Mouse (Mus musculus): ENCODE measurements around the gene Fam151a.

DNA sequence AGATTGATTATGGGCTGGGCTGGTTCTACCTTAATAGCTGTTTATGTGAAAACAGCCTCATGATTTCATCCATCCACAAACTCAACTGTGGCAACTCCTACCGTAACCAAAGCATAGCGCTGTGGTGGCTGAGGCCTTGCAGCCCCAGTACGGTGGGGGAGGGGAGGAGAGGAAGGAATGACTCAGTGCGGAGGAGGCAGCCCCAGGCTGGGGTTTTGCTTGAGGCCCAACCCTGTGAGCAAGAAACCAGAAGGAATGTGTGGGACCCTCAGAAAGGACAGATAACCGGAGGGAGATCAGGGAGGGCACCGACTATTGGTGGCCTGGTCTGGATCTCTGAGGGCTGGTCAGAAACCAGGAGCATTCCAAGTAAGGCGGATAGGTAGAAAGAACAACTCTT, 54.1 kb downstream of the Fam151a start:
- TF ChIP-seq EP300 (IDR thresholded peaks at IDR 0.05; ENCODE audit: low read length) (peak; percentile 94), HCFC1 (IDR thresholded peaks at IDR 0.05; ENCODE audit: low read depth, low read length) (peak; percentile 56), CHD1 (IDR thresholded peaks at IDR 0.05; ENCODE audit: low read depth, low read length) (0 out of 2 replicates have a peak, but pooled peaks have one; percentile 45), ETS1 (conservative IDR thresholded peaks at IDR 0.05; ENCODE audit: low read depth, low read length) (peak; percentile 93), MAFK (IDR thresholded peaks at IDR 0.05; ENCODE audit: insufficient replicate concordance, low read length) (peak; percentile 78; the same call in 1 of the 2 replicates), USF1 (IDR thresholded peaks at IDR 0.05; ENCODE audit: low read depth, low read length) (no peak)
